Mouse (Mus musculus) E14TG2a.4 (cell line): ENCODE data around the gene Bbs9.

ENCODE experiments used
- H3K27me3 ChIP-seq: 2 replicates; pipeline ENCODE4 v1.6.1; 2014; ENCODE audit warnings: low read length, control low read depth; ENCODE audit not compliant: insufficient read depth
- H3K36me3 ChIP-seq: 2 replicates; pipeline ENCODE4 v1.6.1; 2014; ENCODE audit warnings: low read length, control low read depth; ENCODE audit not compliant: insufficient read depth
- H3K4me1 ChIP-seq: replicated peaks from 2 replicates; pipeline ENCODE4 v1.6.1; 2014; ENCODE audit warnings: low read depth, low read length, control low read depth
- H3K4me3 ChIP-seq: replicated peaks from 2 replicates; pipeline ENCODE4 v1.5.1; 2014; ENCODE audit warnings: mild to moderate bottlenecking, low read length
- H3K9me3 ChIP-seq: 2 replicates; pipeline ENCODE4 v1.6.1; 2014; ENCODE audit warnings: low read length, control low read depth
- CTCF ChIP-seq: conservative IDR thresholded peaks from 2 replicates; pipeline ENCODE4 v1.5.1; 2014; ENCODE audit warnings: low read length
- NANOG ChIP-seq: IDR thresholded peaks from 2 replicates; pipeline ENCODE4 v1.6.1; 2014; ENCODE audit warnings: borderline replicate concordance, low read length, mixed read lengths
- POU5F1 ChIP-seq: IDR thresholded peaks from 2 replicates; pipeline ENCODE4 v1.6.1; 2014; ENCODE audit warnings: low read length, borderline replicate concordance

The Bbs9 gene

GRCm38 (mm10) chr9:22557467-22557866 lies 82.0 kb downstream of the Bbs9 start:
- Histone ChIP-seq H3K9me3 (no peaks in the 10 kb centered on the region), H3K4me1 (peaks cover 6% of the 10 kb centered on the region)
- TF ChIP-seq NANOG: no peak
- no peak for TF ChIP-seq POU5F1
- peak; percentile 81 for TF ChIP-seq CTCF

GRCm38 (mm10) chr9:22563612-22564347 lies 88.3 kb downstream of the Bbs9 start:
- no peaks in the 10 kb centered on the region for H3K9me3 ChIP-seq
- H3K4me1 ChIP-seq: no peaks in the 10 kb centered on the region
- TF ChIP-seq POU5F1: no peak
- no peak for TF ChIP-seq CTCF
- TF ChIP-seq NANOG: no peak
- H3K4me3 ChIP-seq: no peak overlapping the region
- no peaks in the 10 kb centered on the region for H3K27me3 ChIP-seq
- no peaks in the 10 kb centered on the region for H3K36me3 ChIP-seq

More at GRCm38 (mm10) chr9:22557467-22557866, 82.0 kb downstream of the Bbs9 start:
- Histone ChIP-seq H3K36me3 (no peaks in the 10 kb centered on the region), H3K4me3 (peak overlapping the region; percentile 24), H3K27me3 (no peaks in the 10 kb centered on the region)

GRCm38 (mm10) chr9:22567726-22568125 lies 92.2 kb downstream of the Bbs9 start:
- Histone ChIP-seq H3K9me3 (no peaks in the 10 kb centered on the region), H3K4me1 (0 out of 2 replicates have a peak, but pooled peaks cover 8% of the 10 kb centered on the region), H3K27me3 (no peaks in the 10 kb centered on the region), H3K4me3 (no peak overlapping the region), H3K36me3 (no peaks in the 10 kb centered on the region)
- TF ChIP-seq NANOG (no peak), CTCF (no peak), POU5F1 (no peak)

GRCm38 (mm10) chr9:22576426-22577139 lies 101.1 kb downstream of the Bbs9 start:
- H3K4me1 ChIP-seq: 0 out of 2 replicates have a peak, but pooled peaks cover 5% of the 10 kb centered on the region
- no peaks in the 10 kb centered on the region for H3K9me3 ChIP-seq
- TF ChIP-seq NANOG (no peak), CTCF (no peak), POU5F1 (no peak)
- no peaks in the 10 kb centered on the region for H3K36me3 ChIP-seq
- H3K27me3 ChIP-seq: no peaks in the 10 kb centered on the region
- no peak overlapping the region for H3K4me3 ChIP-seq

GRCm38 (mm10) chr9:22578266-22578665 lies 102.8 kb downstream of the Bbs9 start:
- Histone ChIP-seq H3K4me3 (no peak overlapping the region), H3K36me3 (no peaks in the 10 kb centered on the region), H3K9me3 (no peaks in the 10 kb centered on the region), H3K4me1 (no peaks in the 10 kb centered on the region), H3K27me3 (no peaks in the 10 kb centered on the region)
- TF ChIP-seq POU5F1 (no peak), NANOG (no peak), CTCF (no peak)

- no peaks in the 10 kb centered on the region for H3K4me1 ChIP-seq
- H3K4me3 ChIP-seq: no peak overlapping the region
- no peaks in the 10 kb centered on the region for H3K36me3 ChIP-seq
- no peak for TF ChIP-seq CTCF
- TF ChIP-seq POU5F1: no peak
- TF ChIP-seq NANOG: no peak
- H3K27me3 ChIP-seq: no peaks in the 10 kb centered on the region
- H3K9me3 ChIP-seq: peaks cover 14% of the 10 kb centered on the region
Observed at GRCm38 (mm10) chr9:22584221-22584620, 108.7 kb downstream of the Bbs9 start.

- TF ChIP-seq CTCF: no peak
- no peak for TF ChIP-seq NANOG
- no peak for TF ChIP-seq POU5F1
- H3K4me1 ChIP-seq: no peaks in the 10 kb centered on the region
- H3K4me3 ChIP-seq: no peak overlapping the region
- no peaks in the 10 kb centered on the region for H3K27me3 ChIP-seq
- no peaks in the 10 kb centered on the region for H3K36me3 ChIP-seq
- H3K9me3 ChIP-seq: peaks cover 5% of the 10 kb centered on the region
Observed at GRCm38 (mm10) chr9:22593032-22593431, 117.5 kb downstream of the Bbs9 start.

GRCm38 (mm10) chr9:22596650-22597049 lies 121.1 kb downstream of the Bbs9 start:
- Histone ChIP-seq H3K27me3 (no peaks in the 10 kb centered on the region), H3K36me3 (no peaks in the 10 kb centered on the region)
- no peak for TF ChIP-seq NANOG
- no peak for TF ChIP-seq CTCF
- no peak for TF ChIP-seq POU5F1

GRCm38 (mm10) chr9:22613271-22613824 lies 137.8 kb downstream of the Bbs9 start:
- H3K4me1 ChIP-seq: no peaks in the 10 kb centered on the region
- no peaks in the 10 kb centered on the region for H3K27me3 ChIP-seq
- TF ChIP-seq CTCF: no peak
- TF ChIP-seq POU5F1: no peak
- TF ChIP-seq NANOG: no peak
- no peak overlapping the region for H3K4me3 ChIP-seq
- H3K9me3 ChIP-seq: peaks cover 7% of the 10 kb centered on the region
- H3K36me3 ChIP-seq: no peaks in the 10 kb centered on the region

More at GRCm38 (mm10) chr9:22596650-22597049, 121.1 kb downstream of the Bbs9 start:
- Histone ChIP-seq H3K4me1 (0 out of 2 replicates have a peak, but pooled peaks cover 4% of the 10 kb centered on the region), H3K4me3 (no peak overlapping the region), H3K9me3 (no peaks in the 10 kb centered on the region)
